Mouse (Mus musculus) liver, embryonic 15.5 days (tissue): ENCODE results near the gene Pecr. TPM values are rescaled to one million over a fixed set of nuclear protein-coding genes. Genes with fewer than 3 reads are reported as not detected.
"Not testable (repeated sequence)": the region's sequence is repeated elsewhere in the genome, so short reads cannot be mapped to it uniquely, and the experiment has no call there.

ENCODE experiments used
- ATAC-seq: fragments of 200-750 bp; cut with Nextera tagmentation; 2 replicates; pipeline ENCODE4 v1.8.0; 2017; ENCODE audit warnings: moderate number of reproducible peaks, mild to moderate bottlenecking, moderate library complexity; ENCODE audit not compliant: insufficient read depth
- H3K27ac ChIP-seq: fragments of 300-500 bp; sonication (generic); replicated peaks from 2 replicates; pipeline ENCODE4 v1.5.1; 2015; ENCODE audit warnings: mild to moderate bottlenecking, inconsistent platforms
- H3K27me3 ChIP-seq: fragments of 300-500 bp; sonication (generic); 2 replicates; pipeline ENCODE4 v1.6.1; 2015; ENCODE audit warnings: mild to moderate bottlenecking, inconsistent platforms
- H3K36me3 ChIP-seq: fragments of 300-500 bp; sonication (generic); replicated peaks from 2 replicates; pipeline ENCODE4 v1.6.1; 2015; ENCODE audit warnings: moderate library complexity, mild to moderate bottlenecking, inconsistent platforms
- H3K4me1 ChIP-seq: fragments of 300-500 bp; sonication (generic); replicated peaks from 2 replicates; pipeline ENCODE4 v1.6.1; 2015; ENCODE audit warnings: inconsistent platforms
- H3K4me2 ChIP-seq: fragments of 300-500 bp; sonication (generic); 2 replicates; pipeline ENCODE4 v1.6.1; 2015; ENCODE audit warnings: moderate library complexity, mild to moderate bottlenecking, inconsistent platforms
- H3K4me3 ChIP-seq: fragments of 300-500 bp; sonication (generic); replicated peaks from 2 replicates; pipeline ENCODE4 v1.5.1; 2015; ENCODE audit warnings: mild to moderate bottlenecking, inconsistent platforms
- H3K9ac ChIP-seq: fragments of 300-500 bp; sonication (generic); 2 replicates; pipeline ENCODE4 v1.6.1; 2015; ENCODE audit warnings: moderate library complexity, mild to moderate bottlenecking, inconsistent platforms
- H3K9me3 ChIP-seq: fragments of 300-500 bp; sonication (generic); replicated peaks from 2 replicates; pipeline ENCODE4 v1.6.1; 2016; ENCODE audit warnings: inconsistent platforms
- WGBS: fragments of 180-500 bp; shearing (Covaris S2); methylation state at CpG from one replicate; pipeline ENCODE4 v1.1.7; 2015; ENCODE audit warnings: mixed read lengths; ENCODE audit not compliant: insufficient replicate concordance; 5-methylcytosine and 5-hydroxymethylcytosine counted together
- polyA plus RNA-seq: library from polyadenylated mRNA; unstranded; fragments of >200 nt; fragmentation: Nextera tagmentation; extraction: Ambion mirVana; gene quantifications from 2 replicates; pipeline ENCODE4 v1.2.1, GENCODE M21; 2015

Pecr gene
- polyA plus RNA-seq, 1 experiment from 2014 or later, result 66.1 TPM

GRCm38 (mm10) chr1:72253881-72254491 is 30.1 kb downstream of the Pecr start:
- peak overlapping the region; percentile 68 for H3K4me2 ChIP-seq
- H3K27ac ChIP-seq, result no peak overlapping the region; the same call in 1 of the 2 replicates
- no peaks in the 10 kb centered on the region for H3K9me3 ChIP-seq
- H3K36me3 ChIP-seq, result no peaks in the 10 kb centered on the region
- H3K27me3 ChIP-seq, result no peaks in the 10 kb centered on the region
- 40% methylated on average over 11 of the region's 11 CpGs for WGBS
- no peak for ATAC-seq
- H3K4me3 ChIP-seq, result peak overlapping the region; percentile 43
- H3K4me1 ChIP-seq, result peaks cover 32% of the 10 kb centered on the region
- H3K9ac ChIP-seq, result peak overlapping the region; percentile 54; the same call in 1 of the 2 replicates

- no peaks in the 10 kb centered on the region for H3K9me3 ChIP-seq
- 73% methylated on average over 1 of the region's 1 CpGs for WGBS
Measured at GRCm38 (mm10) chr1:72251806-72252205, 32.3 kb downstream of the Pecr start.

GRCm38 (mm10) chr1:72248226-72248737 is 35.8 kb downstream of the Pecr start:
- H3K4me2 ChIP-seq, H3K9me3 ChIP-seq, H3K27me3 ChIP-seq, H3K36me3 ChIP-seq, H3K9ac ChIP-seq, H3K4me3 ChIP-seq, H3K4me1 ChIP-seq, H3K27ac ChIP-seq, ATAC-seq: not testable (repeated sequence)
- WGBS, result 47% methylated on average over 9 of the region's 9 CpGs

More at GRCm38 (mm10) chr1:72251806-72252205, 32.3 kb downstream of the Pecr start:
- Histone ChIP-seq H3K4me2 (no peak overlapping the region), H3K9ac (no peak overlapping the region), H3K36me3 (no peaks in the 10 kb centered on the region), H3K27me3 (no peaks in the 10 kb centered on the region), H3K4me1 (peaks cover 24% of the 10 kb centered on the region), H3K4me3 (no peak overlapping the region), H3K27ac (no peak overlapping the region)
- no peak for ATAC-seq

- H3K4me3 ChIP-seq, result peak overlapping the region; percentile 55; the same call in 1 of the 2 replicates
- H3K4me2 ChIP-seq, result peak overlapping the region; percentile 81
- peak overlapping the region; percentile 92 for H3K27ac ChIP-seq
- under 1% methylated on average over 12 of the region's 12 CpGs for WGBS
- no peaks in the 10 kb centered on the region for H3K36me3 ChIP-seq
- H3K27me3 ChIP-seq, result no peaks in the 10 kb centered on the region
- peaks cover 6% of the 10 kb centered on the region for H3K4me1 ChIP-seq
- peak; percentile 88 for ATAC-seq
- peak overlapping the region; percentile 70; the same call in 1 of the 2 replicates for H3K9ac ChIP-seq
- no peaks in the 10 kb centered on the region for H3K9me3 ChIP-seq
Measured at GRCm38 (mm10) chr1:72244317-72245036, 39.6 kb downstream of the Pecr start.

GRCm38 (mm10) chr1:72243656-72244316 is 40.3 kb downstream of the Pecr start:
- Histone ChIP-seq H3K4me3 (peak overlapping the region; percentile 55), H3K9ac (peak overlapping the region; percentile 70), H3K9me3 (no peaks in the 10 kb centered on the region), H3K27ac (peak overlapping the region; percentile 92), H3K4me2 (peak overlapping the region; percentile 81), H3K27me3 (no peaks in the 10 kb centered on the region), H3K4me1 (peaks cover 6% of the 10 kb centered on the region), H3K36me3 (no peaks in the 10 kb centered on the region)
- peak; percentile 85 for ATAC-seq
- under 1% methylated on average over 47 of the region's 47 CpGs for WGBS

- 71% methylated on average over 5 of the region's 5 CpGs for WGBS
- no peaks in the 10 kb centered on the region for H3K36me3 ChIP-seq
- H3K27me3 ChIP-seq, result peaks cover 9% of the 10 kb centered on the region
- H3K9me3 ChIP-seq, result no peaks in the 10 kb centered on the region
- no peak overlapping the region for H3K4me2 ChIP-seq
- H3K27ac ChIP-seq, result no peak overlapping the region
- H3K4me3 ChIP-seq, result no peak overlapping the region
- ATAC-seq, result no peak
- H3K9ac ChIP-seq, result no peak overlapping the region
- peaks cover 14% of the 10 kb centered on the region for H3K4me1 ChIP-seq
Measured at GRCm38 (mm10) chr1:72242581-72243143, 41.5 kb downstream of the Pecr start.

- not testable (repeated sequence) for H3K9ac ChIP-seq
Measured at GRCm38 (mm10) chr1:72239113-72239512, 45.0 kb downstream of the Pecr start.

GRCm38 (mm10) chr1:72238016-72238580 is 46.0 kb downstream of the Pecr start:
- peaks cover 44% of the 10 kb centered on the region for H3K27me3 ChIP-seq
- no peak overlapping the region for H3K4me2 ChIP-seq
- no peak overlapping the region for H3K9ac ChIP-seq

More at GRCm38 (mm10) chr1:72239113-72239512, 45.0 kb downstream of the Pecr start:
- Histone ChIP-seq H3K27me3 (peaks cover 41% of the 10 kb centered on the region), H3K4me1 (peaks cover 16% of the 10 kb centered on the region)
- not testable (repeated sequence) for H3K9me3 ChIP-seq, H3K36me3 ChIP-seq, H3K4me3 ChIP-seq, H3K27ac ChIP-seq, H3K4me2 ChIP-seq, ATAC-seq
- 55% methylated on average over 3 of the region's 3 CpGs for WGBS

GRCm38 (mm10) chr1:72237007-72237775 is 46.9 kb downstream of the Pecr start:
- peaks cover 10% of the 10 kb centered on the region for H3K4me1 ChIP-seq
- 1% methylated on average over 13 of the region's 13 CpGs for WGBS
- H3K9ac ChIP-seq, result no peak overlapping the region
- peaks cover 47% of the 10 kb centered on the region for H3K27me3 ChIP-seq
- H3K9me3 ChIP-seq, result no peaks in the 10 kb centered on the region
- H3K27ac ChIP-seq, result no peak overlapping the region
- H3K36me3 ChIP-seq, result no peaks in the 10 kb centered on the region
- H3K4me2 ChIP-seq, result no peak overlapping the region; the same call in 1 of the 2 replicates
- no peak overlapping the region for H3K4me3 ChIP-seq
- peak; percentile 84 for ATAC-seq

More at GRCm38 (mm10) chr1:72238016-72238580, 46.0 kb downstream of the Pecr start:
- H3K4me3 ChIP-seq, result no peak overlapping the region
- no peaks in the 10 kb centered on the region for H3K36me3 ChIP-seq
- peaks cover 10% of the 10 kb centered on the region for H3K4me1 ChIP-seq
- H3K27ac ChIP-seq, result no peak overlapping the region
- no peak for ATAC-seq
- 51% methylated on average over 10 of the region's 10 CpGs for WGBS
- no peaks in the 10 kb centered on the region for H3K9me3 ChIP-seq
